Mouse (Mus musculus) spleen, embryonic (tissue): ENCODE measurements around the gene Ccdc114.

ENCODE experiments used
- CTCF ChIA-PET: fragments of 350-600 bp; sonication (Branson Sonifier 250); formaldehyde crosslinking; loops from one replicate; lab custom pipeline; 2022; lab: Charles Lee

Ccdc114 gene

DNA sequence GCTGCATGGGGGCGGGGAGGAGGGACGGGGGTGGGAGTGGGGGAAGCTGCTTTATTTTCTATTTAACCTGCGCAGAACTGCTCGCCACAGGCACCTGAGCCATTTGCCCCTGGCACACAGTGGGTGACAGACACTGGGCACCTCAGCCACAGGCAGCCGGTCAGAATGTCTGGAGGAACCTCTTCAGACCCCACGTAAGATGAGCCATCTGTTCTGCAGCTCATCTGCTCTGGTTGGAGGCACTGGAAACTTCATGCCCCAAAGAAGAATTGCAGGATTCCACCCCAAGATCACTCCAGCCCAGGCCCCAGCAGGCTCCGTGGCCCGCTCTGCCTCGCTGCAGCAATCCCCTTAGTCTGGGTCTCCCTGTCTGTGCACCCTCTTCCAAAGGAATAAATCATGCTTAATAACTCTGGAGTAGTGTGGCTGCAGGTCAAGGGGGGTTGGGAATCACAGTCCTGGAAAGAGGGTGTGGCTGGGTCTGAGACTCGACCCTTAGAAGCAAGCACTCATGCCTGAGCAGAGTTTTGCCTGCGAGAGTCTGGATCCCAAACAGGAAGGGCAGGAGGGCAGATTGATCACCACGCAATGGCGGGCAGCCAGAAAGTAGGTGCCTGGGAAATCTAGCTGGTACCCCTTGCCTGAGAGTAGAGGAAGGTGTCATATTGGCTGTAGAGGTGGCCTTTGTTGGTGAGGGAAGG, 6.7 kb upstream of the Ccdc114 start:
- CTCF ChIA-PET: interaction anchor here (0.5 to 1.0 kb wide), 2 partner anchors 8 to 48 kb away, joined by 3 read pairs; no protein-coding TSS in a partner anchor

GRCm38 (mm10) chr7:45917926-45918325, 5.9 kb upstream of the Ccdc114 start:
- CTCF ChIA-PET: interaction anchor here (1.0 kb wide), 1 partner anchor 8 kb away, joined by 3 read pairs; no protein-coding TSS in a partner anchor

GRCm38 (mm10) chr7:45919083-45919671, 4.7 kb upstream of the Ccdc114 start:
- CTCF ChIA-PET: interaction anchor here (0.6 to 1.2 kb wide), 4 partner anchors 13 to 204 kb away, joined by 3 to 5 read pairs (median 3); no protein-coding TSS in a partner anchor

- CTCF ChIA-PET: interaction anchor here (1.2 kb wide), 1 partner anchor 51 kb away, joined by 3 read pairs; no protein-coding TSS in a partner anchor
Measured at GRCm38 (mm10) chr7:45919761-45920160, 4.1 kb upstream of the Ccdc114 start.

- CTCF ChIA-PET: interaction anchor here (0.7 to 1.2 kb wide), 3 partner anchors 42 to 52 kb away, joined by 3 to 4 read pairs (median 3); partner anchors contain the start of genes Grin2d and Kdelr1
Measured at GRCm38 (mm10) chr7:45920583-45921241, 3.2 kb upstream of the Ccdc114 start.

- CTCF ChIA-PET: interaction anchor here (0.7 to 1.1 kb wide), 2 partner anchors 43 to 49 kb away, joined by 3 to 4 read pairs; partner anchors contain the start of genes Grin2d and Kdelr1
Measured at GRCm38 (mm10) chr7:45921242-45921621, 2.6 kb upstream of the Ccdc114 start, which contains the start of gene Emp3. Gene Emp3 (minus strand): TSS chr7:45921404.

- CTCF ChIA-PET: interaction anchor here (1.1 kb wide), 1 partner anchor 49 kb away, joined by 3 read pairs; the partner anchor contains the start of gene Kdelr1
Measured at GRCm38 (mm10) chr7:45921950-45922600, 1.8 kb upstream of the Ccdc114 start.

DNA sequence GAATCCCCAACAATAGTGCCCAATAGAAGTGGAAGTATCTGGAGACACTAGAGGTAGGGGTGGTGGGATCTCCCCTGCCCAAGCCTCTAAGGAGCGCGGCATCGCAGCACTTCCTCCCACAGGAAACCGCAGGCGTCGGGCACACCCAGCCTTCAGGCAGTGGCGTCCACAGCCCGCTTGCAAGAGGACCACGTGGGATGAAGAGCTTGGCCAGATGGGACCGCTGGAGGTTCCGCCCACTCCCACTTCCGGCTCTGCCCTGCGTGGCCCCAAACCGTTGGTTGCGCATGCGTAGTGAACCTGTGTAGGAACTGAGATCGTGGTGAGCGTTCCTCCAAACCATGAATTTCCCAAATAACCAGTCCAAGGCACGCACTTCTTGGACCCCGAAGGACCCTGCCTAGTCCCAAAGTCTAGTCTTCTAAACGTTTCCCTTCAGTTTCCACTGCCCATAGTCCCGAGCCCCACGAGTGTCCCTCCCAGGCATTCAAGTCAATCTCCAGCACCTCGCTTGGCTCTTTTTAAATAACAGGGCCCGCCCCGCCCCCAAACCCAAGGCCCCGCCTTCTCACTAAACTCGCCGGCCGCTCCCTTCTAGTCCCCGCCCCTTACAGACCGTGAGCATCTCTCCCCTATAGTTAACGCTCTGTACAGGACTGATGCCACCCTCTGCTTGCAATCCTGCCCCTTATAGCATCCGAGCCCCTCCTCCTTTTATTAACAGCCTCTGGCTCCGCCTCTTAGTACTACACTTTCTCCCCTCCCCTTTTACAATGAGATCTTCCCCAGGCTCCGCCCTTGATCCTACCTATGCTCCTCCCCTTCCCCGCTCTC, 727 bp upstream of the Ccdc114 start:
- CTCF ChIA-PET: interaction anchor here (0.6 kb wide), 1 partner anchor 123 kb away, joined by 3 read pairs; no protein-coding TSS in a partner anchor

DNA sequence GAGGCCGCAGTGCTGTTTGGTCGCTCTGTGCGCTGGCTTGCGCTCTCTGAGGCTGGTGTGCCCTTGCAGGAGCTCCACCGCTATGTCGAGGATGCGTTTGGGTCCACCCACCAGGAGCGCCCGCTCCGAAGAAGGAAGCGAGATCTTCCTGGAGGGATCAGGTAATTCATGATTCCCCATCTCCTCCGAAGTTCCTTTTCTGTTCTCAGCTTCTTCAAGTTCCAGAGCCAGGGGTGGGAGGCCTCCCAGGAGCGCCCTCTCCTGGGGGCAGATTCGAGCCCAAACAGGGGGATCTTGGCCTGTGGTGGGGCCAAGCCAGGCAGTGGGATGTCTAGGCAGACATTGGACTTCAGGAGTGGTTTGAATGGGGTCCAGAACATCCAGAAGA, 551 bp downstream of the Ccdc114 start:
- CTCF ChIA-PET: interaction anchor here (0.6 kb wide), 1 partner anchor 32 kb away, joined by 7 read pairs; no protein-coding TSS in a partner anchor

- CTCF ChIA-PET: interaction anchor here (1.6 kb wide), 1 partner anchor 54 kb away, joined by 4 read pairs; no protein-coding TSS in a partner anchor
Measured at GRCm38 (mm10) chr7:45928626-45929295, 4.9 kb downstream of the Ccdc114 start.

- CTCF ChIA-PET: interaction anchor here (1.0 to 1.6 kb wide), 2 partner anchors 55 to 57 kb away, joined by 3 to 4 read pairs; partner anchors contain the start of gene Kdelr1
Measured at GRCm38 (mm10) chr7:45929688-45930087, 5.8 kb downstream of the Ccdc114 start.

- CTCF ChIA-PET: interaction anchor here (0.5 to 1.7 kb wide), 3 partner anchors 15 to 181 kb away, joined by 4 to 6 read pairs (median 5); partner anchors contain the start of gene Kdelr1
Measured at GRCm38 (mm10) chr7:45933766-45934165, 9.9 kb downstream of the Ccdc114 start.

- CTCF ChIA-PET: interaction anchor here (0.6 to 1.5 kb wide), 3 partner anchors 182 to 210 kb away, joined by 4 to 6 read pairs (median 4); partner anchors contain the start of gene Spaca4
Measured at GRCm38 (mm10) chr7:45935114-45935513, 11.2 kb downstream of the Ccdc114 start.

DNA sequence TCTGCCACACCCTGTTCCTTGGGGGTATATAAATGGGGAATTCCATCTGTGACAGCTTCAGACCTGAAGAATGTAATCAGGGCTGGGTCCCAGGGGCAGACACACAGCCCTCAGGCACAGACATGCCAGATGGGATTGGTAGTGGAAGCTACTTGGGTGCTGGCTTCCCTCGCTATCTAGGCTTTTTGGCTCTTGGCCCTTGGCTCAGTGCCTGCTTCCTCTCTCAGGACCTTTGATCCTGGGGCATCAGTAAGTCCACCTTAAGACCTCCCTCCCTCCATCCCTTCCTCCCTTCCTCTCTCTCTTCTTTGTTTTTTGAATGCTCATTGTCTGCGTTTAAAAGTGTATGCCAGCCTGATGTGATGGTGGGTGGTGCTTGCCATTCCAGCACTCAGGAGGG, 16.0 kb downstream of the Ccdc114 start:
- CTCF ChIA-PET: interaction anchor here (0.6 kb wide), 1 partner anchor 80 kb away, joined by 3 read pairs; no protein-coding TSS in a partner anchor

GRCm38 (mm10) chr7:45941986-45942385, 18.1 kb downstream of the Ccdc114 start:
- CTCF ChIA-PET: interaction anchor here (0.5 kb wide), 1 partner anchor 1458 kb away, joined by 15 read pairs; no protein-coding TSS in a partner anchor

DNA sequence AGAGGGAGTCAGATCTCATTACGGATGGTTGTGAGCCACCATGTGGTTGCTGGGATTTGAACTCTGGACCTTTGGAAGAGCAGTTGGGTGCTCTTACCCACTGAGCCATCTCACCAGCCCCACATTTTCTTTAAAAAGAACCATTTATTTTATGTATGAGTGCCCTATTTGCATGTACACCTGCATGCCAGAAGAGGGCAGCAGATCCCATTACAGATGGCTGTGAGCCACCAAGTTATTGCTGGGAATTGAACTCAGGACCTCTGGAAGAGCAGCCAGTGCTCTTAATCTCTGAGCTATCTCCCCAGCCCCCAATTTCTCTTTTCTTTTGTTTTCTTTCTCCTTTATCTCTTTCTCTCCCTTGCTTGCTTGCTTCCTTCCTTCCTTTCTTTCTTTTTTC, 19.4 kb downstream of the Ccdc114 start:
- CTCF ChIA-PET: interaction anchor here (0.6 to 0.7 kb wide), 2 partner anchors 387 to 638 kb away, joined by 4 to 6 read pairs; no protein-coding TSS in a partner anchor

GRCm38 (mm10) chr7:45949061-45949460, 25.2 kb downstream of the Ccdc114 start:
- CTCF ChIA-PET: no interaction called here

GRCm38 (mm10) chr7:45956611-45957010, 32.7 kb downstream of the Ccdc114 start:
- CTCF ChIA-PET: no interaction called here
